Mouse (Mus musculus): ENCODE results near the gene Wdr54. TPM values are rescaled to one million over a fixed set of nuclear protein-coding genes. Genes with fewer than 3 reads are reported as not detected.

Wdr54 gene
- polyA plus RNA-seq, 2 experiments: 0.32 to 0.44 TPM

GRCm38 (mm10) chr6:83115011-83115671 is 41.1 kb downstream of the Wdr54 start, which contains the start of gene Mogs:
Mogs (plus strand) TSS chr6:83115496.
- under 1% methylated on average over 53 of the region's 58 CpGs for WGBS (ENCODE audit: insufficient replicate concordance)
- Histone ChIP-seq H3K36me3 (replicated peaks; ENCODE audit: control insufficient read depth, insufficient read depth, low read depth) (peaks cover 7% of the 10 kb centered on the region), H3K27me3 (ENCODE audit: control insufficient read depth, insufficient read depth, low read length) (no peaks in the 10 kb centered on the region), H3K9me3 (ENCODE audit: control insufficient read depth, low read length) (no peaks in the 10 kb centered on the region), H3K4me2 (ENCODE audit: low read depth) (peak within 1 kb of the TSS; percentile 95), H3K9ac (replicated peaks) (peak within 1 kb of the TSS; percentile 72), H3K27ac (peak within 1 kb of the TSS; percentile 72), H3K4me1 (replicated peaks; ENCODE audit: control insufficient read depth in 2 of 2, insufficient read depth in 2 of 2, low read length in 1 of 2) (peaks cover 17 to 24% of the 10 kb centered on the region in 2 experiments), H3K4me3 (ENCODE audit: insufficient read depth in 1 of 2, low read depth in 2 of 2, low read length in 2 of 2) (peak within 1 kb of the TSS; percentile 82 to 84)
- peak; percentile 80 to 84 (median 81) for DNase-seq (ENCODE audit: low read depth in 3 of 3, low spot score in 3 of 3)
- TF ChIP-seq EP300 (IDR thresholded peaks at IDR 0.05; ENCODE audit: low read depth) (no peak), CTCF (IDR thresholded peaks at IDR 0.05; ENCODE audit: low read depth) (peak; percentile 41)
- peak; percentile 90 for ATAC-seq (ENCODE audit: insufficient read depth)

GRCm38 (mm10) chr6:83111510-83112136 is 44.6 kb downstream of the Wdr54 start:
- no peak overlapping the region for H3K4me3 ChIP-seq (ENCODE audit: insufficient read depth in 1 of 2, low read depth in 2 of 2, low read length in 2 of 2)
- H3K27me3 ChIP-seq (ENCODE audit: control insufficient read depth, insufficient read depth, low read length): no peaks in the 10 kb centered on the region
- no peak for DNase-seq (ENCODE audit: low read depth in 3 of 3, low spot score in 3 of 3)
- WGBS (ENCODE audit: insufficient replicate concordance): 51% methylated on average over 4 of the region's 4 CpGs
- H3K4me1 ChIP-seq (replicated peaks; ENCODE audit: control insufficient read depth in 2 of 2, insufficient read depth in 2 of 2, low read length in 1 of 2): peaks cover 22 to 32% of the 10 kb centered on the region in 2 experiments
- H3K9me3 ChIP-seq (ENCODE audit: control insufficient read depth, low read length): no peaks in the 10 kb centered on the region
- H3K4me2 ChIP-seq (ENCODE audit: low read depth): no peak overlapping the region
- TF ChIP-seq CTCF (IDR thresholded peaks at IDR 0.05; ENCODE audit: low read depth) (no peak), EP300 (IDR thresholded peaks at IDR 0.05; ENCODE audit: low read depth) (no peak)
- peaks cover 3% of the 10 kb centered on the region; the same call in 1 of the 2 replicates for H3K36me3 ChIP-seq (replicated peaks; ENCODE audit: control insufficient read depth, insufficient read depth, low read depth)
- ATAC-seq (ENCODE audit: insufficient read depth): no peak
- no peak overlapping the region for H3K27ac ChIP-seq
- H3K9ac ChIP-seq (replicated peaks): no peak overlapping the region

GRCm38 (mm10) chr6:83108762-83109668 is 47.2 kb downstream of the Wdr54 start, which contains the start of gene Mrpl53:
Mrpl53 (plus strand) TSS chr6:83109040.
- DNase-seq (ENCODE audit: low read depth in 3 of 3, low spot score in 3 of 3): peak in 2 of 3 experiments; percentile 49 to 59
- under 1% methylated on average over 76 of the region's 76 CpGs for WGBS (ENCODE audit: insufficient replicate concordance)
- Histone ChIP-seq H3K9ac (replicated peaks) (peak within 1 kb of the TSS; percentile 97), H3K36me3 (replicated peaks; ENCODE audit: control insufficient read depth, insufficient read depth, low read depth) (peaks cover 3% of the 10 kb centered on the region; the same call in 1 of the 2 replicates), H3K27me3 (ENCODE audit: control insufficient read depth, insufficient read depth, low read length) (no peaks in the 10 kb centered on the region), H3K4me1 (replicated peaks; ENCODE audit: control insufficient read depth in 2 of 2, insufficient read depth in 2 of 2, low read length in 1 of 2) (peaks cover 16 to 23% of the 10 kb centered on the region in 2 experiments), H3K27ac (peak within 1 kb of the TSS; percentile 92), H3K4me2 (ENCODE audit: low read depth) (peak within 1 kb of the TSS; percentile 97), H3K4me3 (ENCODE audit: insufficient read depth in 1 of 2, low read depth in 2 of 2, low read length in 2 of 2) (peak within 1 kb of the TSS; percentile 79 to 99), H3K9me3 (ENCODE audit: control insufficient read depth, low read length) (no peaks in the 10 kb centered on the region)
- TF ChIP-seq EP300 (IDR thresholded peaks at IDR 0.05; ENCODE audit: low read depth) (no peak; the same call in 1 of the 2 replicates), CTCF (IDR thresholded peaks at IDR 0.05; ENCODE audit: low read depth) (0 out of 2 replicates have a peak, but pooled peaks have one; percentile 0)
- ATAC-seq (ENCODE audit: insufficient read depth): peak; percentile 80

GRCm38 (mm10) chr6:83107566-83108400 is 48.4 kb downstream of the Wdr54 start:
- H3K27ac ChIP-seq: peak overlapping the region; percentile 42
- TF ChIP-seq CTCF (IDR thresholded peaks at IDR 0.05; ENCODE audit: low read depth): peak; percentile 98
- TF ChIP-seq EP300 (IDR thresholded peaks at IDR 0.05; ENCODE audit: low read depth): no peak

More at GRCm38 (mm10) chr6:83107566-83108400, 48.4 kb downstream of the Wdr54 start:
- Histone ChIP-seq H3K36me3 (replicated peaks; ENCODE audit: control insufficient read depth, insufficient read depth, low read depth) (peaks cover 3% of the 10 kb centered on the region; the same call in 1 of the 2 replicates), H3K9ac (replicated peaks) (peak overlapping the region; percentile 4), H3K4me2 (ENCODE audit: low read depth) (peak overlapping the region; percentile 97), H3K27me3 (ENCODE audit: control insufficient read depth, insufficient read depth, low read length) (no peaks in the 10 kb centered on the region), H3K9me3 (ENCODE audit: control insufficient read depth, low read length) (no peaks in the 10 kb centered on the region), H3K4me1 (replicated peaks; ENCODE audit: control insufficient read depth in 2 of 2, insufficient read depth in 2 of 2, low read length in 1 of 2) (peaks cover 19 to 27% of the 10 kb centered on the region in 2 experiments), H3K4me3 (ENCODE audit: insufficient read depth in 1 of 2, low read depth in 2 of 2, low read length in 2 of 2) (peak overlapping the region; percentile 79 to 99)
- WGBS (ENCODE audit: insufficient replicate concordance): 34% methylated on average over 13 of the region's 13 CpGs
- DNase-seq (ENCODE audit: low read depth in 3 of 3, low spot score in 3 of 3) (peak; percentile 72 to 74 (median 72)), ATAC-seq (ENCODE audit: insufficient read depth) (peak; percentile 39)
